Mouse (Mus musculus) E14TG2a.4 (cell line): ENCODE measurements at regions not wholly inside any gene's neighbourhood (a gene's known extent, or its start where the extent isn't known, plus 50 kb on each side); places are given as distances from the start of the nearest gene placed in this dataset.

Source experiments
- CTCF ChIP-seq: conservative IDR thresholded peaks from 2 replicates; pipeline ENCODE4 v1.5.1; 2014; ENCODE audit warnings: low read length
- NANOG ChIP-seq: IDR thresholded peaks from 2 replicates; pipeline ENCODE4 v1.6.1; 2014; ENCODE audit warnings: borderline replicate concordance, low read length, mixed read lengths
- POU5F1 ChIP-seq: IDR thresholded peaks from 2 replicates; pipeline ENCODE4 v1.6.1; 2014; ENCODE audit warnings: low read length, borderline replicate concordance

GRCm38 (mm10) chr13:98435245-98435975 is 56.4 kb downstream of the Gm10320 start:
- no peak for TF ChIP-seq CTCF
- TF ChIP-seq NANOG = no peak
- TF ChIP-seq POU5F1 = no peak
